Mouse (Mus musculus) limb, embryonic 11.5 days (tissue): ENCODE results near the gene Rab8b. TPM values are rescaled to one million over a fixed set of nuclear protein-coding genes. Genes with fewer than 3 reads are reported as not detected.

Experiments
- ATAC-seq: fragments of 200-750 bp; cut with Nextera tagmentation; 2 replicates; pipeline ENCODE4 v1.8.0; 2017; ENCODE audit warnings: low read depth; ENCODE audit not compliant: insufficient number of reproducible peaks, low FRiP score, low TSS enrichment
- DNase-seq: peaks from one replicate; pipeline ENCODE4 v3.0.0-alpha.2; 2015; ENCODE audit warnings: low spot score
- H3K27ac ChIP-seq: fragments of 300-500 bp; sonication (generic); replicated peaks from 2 replicates; pipeline ENCODE4 v1.5.1; 2014; ENCODE audit warnings: low read depth, mild to moderate bottlenecking, low read length
- H3K27me3 ChIP-seq: fragments of 300-500 bp; sonication (generic); 2 replicates; pipeline ENCODE4 v1.6.1; 2014; ENCODE audit warnings: mild to moderate bottlenecking, low read length, mixed read lengths; ENCODE audit not compliant: control insufficient read depth, insufficient read depth
- H3K36me3 ChIP-seq: fragments of 300-500 bp; sonication (generic); 2 replicates; pipeline ENCODE4 v1.6.1; 2014; ENCODE audit warnings: mild to moderate bottlenecking, low read length, moderate library complexity, mixed read lengths; ENCODE audit not compliant: control insufficient read depth, insufficient read depth
- H3K4me1 ChIP-seq: fragments of 300-500 bp; sonication (generic); 2 replicates; pipeline ENCODE4 v1.6.1; 2014; ENCODE audit warnings: low read length, mixed read lengths; ENCODE audit not compliant: control insufficient read depth, insufficient read depth
- H3K4me2 ChIP-seq: fragments of 300-500 bp; sonication (generic); 2 replicates; pipeline ENCODE4 v1.6.1; 2014; ENCODE audit warnings: low read depth, mild to moderate bottlenecking, moderate library complexity; ENCODE audit not compliant: severe bottlenecking
- H3K4me3 ChIP-seq: fragments of 300-500 bp; sonication (generic); 2 replicates; pipeline ENCODE4 v1.5.1; 2014; ENCODE audit warnings: low read depth, low read length
- H3K9ac ChIP-seq: fragments of 300-500 bp; sonication (generic); 2 replicates; pipeline ENCODE4 v1.6.1; 2014; ENCODE audit warnings: mild to moderate bottlenecking, low read length
- H3K9me3 ChIP-seq: fragments of 300-500 bp; sonication (generic); 2 replicates; pipeline ENCODE4 v1.6.1; 2016; ENCODE audit warnings: low read length; ENCODE audit not compliant: control insufficient read depth
- WGBS: fragments of 180-500 bp; shearing (Covaris S2); extraction: QIAGEN DNeasy Blood & Tissue Kit; methylation state at CpG from one replicate; pipeline ENCODE4 v1.1.7; 2014; 5-methylcytosine and 5-hydroxymethylcytosine counted together
- polyA plus RNA-seq: library from polyadenylated mRNA; unstranded; fragments of >200 nt; fragmentation: Nextera tagmentation; extraction: Ambion mirVana; gene quantifications from 2 replicates; pipeline ENCODE4 v1.2.1, GENCODE M21; 2014

Gene Rab8b
- polyA plus RNA-seq, 1 experiment from 2014 or later = 15.2 TPM

GRCm38 (mm10) chr9:66863456-66863855 is 56.0 kb downstream of the Rab8b start:
- no peaks in the 10 kb centered on the region for H3K36me3 ChIP-seq
- no peak overlapping the region for H3K27ac ChIP-seq
- H3K4me1 ChIP-seq = no peaks in the 10 kb centered on the region
- ATAC-seq (no peak), DNase-seq (no peak)
- H3K4me3 ChIP-seq = no peak overlapping the region
- H3K9ac ChIP-seq = no peak overlapping the region
- no peaks in the 10 kb centered on the region for H3K27me3 ChIP-seq
- H3K4me2 ChIP-seq = no peak overlapping the region
- 80% methylated on average over 3 of the region's 3 CpGs for WGBS
- H3K9me3 ChIP-seq = no peaks in the 10 kb centered on the region

DNA sequence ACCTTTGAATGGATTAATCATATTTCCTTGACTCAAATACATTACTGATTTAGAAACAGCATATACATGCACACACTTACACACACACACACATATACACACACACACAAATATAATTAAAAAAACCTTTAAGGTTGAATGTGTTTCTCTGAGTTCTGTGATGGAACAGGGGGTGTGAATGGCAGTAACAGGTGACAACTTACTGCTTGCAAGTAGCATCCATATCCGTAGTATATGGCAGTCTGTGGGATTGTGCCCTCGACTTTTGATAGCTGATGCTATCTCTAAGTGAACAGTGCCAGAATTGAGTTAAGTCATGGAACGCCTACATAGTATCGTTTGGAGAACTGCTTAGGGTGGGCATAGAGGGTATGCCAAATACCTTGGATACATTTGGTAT is 57.3 kb downstream of the Rab8b start:
- no peak overlapping the region for H3K9ac ChIP-seq
- 88% methylated on average over 4 of the region's 4 CpGs for WGBS
- H3K4me3 ChIP-seq = no peak overlapping the region
- no peaks in the 10 kb centered on the region for H3K27me3 ChIP-seq
- H3K4me2 ChIP-seq = no peak overlapping the region
- H3K27ac ChIP-seq = no peak overlapping the region
- no peaks in the 10 kb centered on the region for H3K36me3 ChIP-seq
- H3K9me3 ChIP-seq = no peaks in the 10 kb centered on the region
- DNase-seq (no peak), ATAC-seq (no peak)
- no peaks in the 10 kb centered on the region for H3K4me1 ChIP-seq

- Histone ChIP-seq H3K9ac (no peak overlapping the region), H3K9me3 (no peaks in the 10 kb centered on the region), H3K36me3 (no peaks in the 10 kb centered on the region), H3K4me1 (no peaks in the 10 kb centered on the region), H3K27me3 (no peaks in the 10 kb centered on the region), H3K4me2 (no peak overlapping the region), H3K27ac (no peak overlapping the region), H3K4me3 (no peak overlapping the region)
- no peak for DNase-seq
- no peak for ATAC-seq
- 82% methylated on average over 5 of the region's 5 CpGs for WGBS
These were observed 58.3 kb downstream of the Rab8b start for GRCm38 (mm10) chr9:66861104-66861767.

DNA sequence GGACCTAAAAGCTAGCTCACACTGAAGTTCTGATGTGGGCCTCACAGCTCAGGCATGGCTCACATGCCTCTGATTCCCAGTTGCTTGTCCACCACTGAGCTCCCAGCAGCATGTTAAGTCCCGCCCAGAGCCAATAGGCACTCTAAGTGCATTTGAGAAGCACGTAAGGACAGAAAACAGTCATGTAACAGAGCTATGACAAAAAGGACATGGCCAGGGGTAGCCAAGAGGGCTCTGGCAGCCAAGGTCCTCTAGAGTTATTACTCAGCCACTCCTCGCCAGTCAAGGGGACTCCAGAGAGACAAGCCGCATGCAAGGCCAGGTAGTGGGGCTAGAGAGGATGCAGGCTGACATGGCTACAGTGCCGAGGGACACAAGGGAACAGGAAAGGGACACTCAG is 60.0 kb downstream of the Rab8b start:
- Histone ChIP-seq H3K4me1 (0 out of 2 replicates have a peak, but pooled peaks cover 2% of the 10 kb centered on the region), H3K9ac (no peak overlapping the region), H3K27ac (no peak overlapping the region), H3K36me3 (no peaks in the 10 kb centered on the region), H3K4me3 (no peak overlapping the region), H3K27me3 (no peaks in the 10 kb centered on the region), H3K4me2 (no peak overlapping the region), H3K9me3 (no peaks in the 10 kb centered on the region)
- WGBS = 91% methylated on average over 5 of the region's 5 CpGs
- DNase-seq = no peak
- no peak for ATAC-seq

DNA sequence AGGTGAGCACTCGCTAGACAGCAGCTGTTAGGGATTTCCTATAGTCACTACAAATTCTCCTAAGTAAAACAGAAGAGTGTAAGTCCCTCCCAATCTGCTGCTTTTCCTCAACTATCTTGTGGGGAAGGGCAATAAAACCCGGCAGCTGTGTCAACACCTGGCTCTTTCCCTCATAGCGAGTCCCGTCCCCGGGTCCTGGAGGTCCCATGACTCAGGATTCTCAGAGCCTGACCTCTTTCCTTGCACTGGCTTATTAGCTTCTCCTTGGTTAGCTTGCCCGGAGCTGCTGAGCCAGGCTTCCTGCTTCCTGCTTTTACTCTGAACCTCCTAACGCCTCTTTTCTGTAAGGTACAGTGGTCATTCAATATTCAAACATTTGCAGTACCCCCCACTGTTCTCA is 63.6 kb downstream of the Rab8b start:
- WGBS = 34% methylated on average over 7 of the region's 7 CpGs
- H3K4me3 ChIP-seq = no peak overlapping the region
- H3K9me3 ChIP-seq = no peaks in the 10 kb centered on the region
- no peak overlapping the region for H3K4me2 ChIP-seq
- ATAC-seq = no peak
- 0 out of 2 replicates have a peak, but pooled peaks cover 2% of the 10 kb centered on the region for H3K4me1 ChIP-seq
- H3K36me3 ChIP-seq = peaks cover 2% of the 10 kb centered on the region; the same call in 1 of the 2 replicates
- no peak overlapping the region for H3K27ac ChIP-seq
- peak; percentile 41 for DNase-seq
- H3K27me3 ChIP-seq = no peaks in the 10 kb centered on the region
- no peak overlapping the region for H3K9ac ChIP-seq

- Histone ChIP-seq H3K27me3 (no peaks in the 10 kb centered on the region), H3K4me1 (0 out of 2 replicates have a peak, but pooled peaks cover 2% of the 10 kb centered on the region), H3K27ac (no peak overlapping the region), H3K36me3 (peaks cover 2% of the 10 kb centered on the region; the same call in 1 of the 2 replicates), H3K4me2 (no peak overlapping the region), H3K9me3 (no peaks in the 10 kb centered on the region), H3K4me3 (no peak overlapping the region), H3K9ac (no peak overlapping the region)
- no peak for ATAC-seq
- WGBS = 59% methylated on average over 6 of the region's 6 CpGs
- no peak for DNase-seq
These were observed 66.9 kb downstream of the Rab8b start for GRCm38 (mm10) chr9:66852592-66852991.

GRCm38 (mm10) chr9:66850966-66851365 is 68.5 kb downstream of the Rab8b start:
- Histone ChIP-seq H3K9me3 (no peaks in the 10 kb centered on the region), H3K4me3 (no peak overlapping the region), H3K4me2 (no peak overlapping the region), H3K9ac (no peak overlapping the region), H3K27ac (no peak overlapping the region), H3K27me3 (no peaks in the 10 kb centered on the region), H3K4me1 (0 out of 2 replicates have a peak, but pooled peaks cover 2% of the 10 kb centered on the region), H3K36me3 (peaks cover 2% of the 10 kb centered on the region; the same call in 1 of the 2 replicates)
- ATAC-seq = no peak
- WGBS = 83% methylated on average over 5 of the region's 5 CpGs
- DNase-seq = no peak

- Histone ChIP-seq H3K4me3 (no peak overlapping the region), H3K9ac (no peak overlapping the region), H3K9me3 (no peaks in the 10 kb centered on the region), H3K4me2 (no peak overlapping the region), H3K4me1 (no peaks in the 10 kb centered on the region), H3K36me3 (peaks cover 2% of the 10 kb centered on the region; the same call in 1 of the 2 replicates), H3K27ac (no peak overlapping the region), H3K27me3 (no peaks in the 10 kb centered on the region)
- 93% methylated on average over 5 of the region's 5 CpGs for WGBS
- ATAC-seq = no peak
- no peak for DNase-seq
These were observed 72.7 kb downstream of the Rab8b start for GRCm38 (mm10) chr9:66846822-66847221.

DNA sequence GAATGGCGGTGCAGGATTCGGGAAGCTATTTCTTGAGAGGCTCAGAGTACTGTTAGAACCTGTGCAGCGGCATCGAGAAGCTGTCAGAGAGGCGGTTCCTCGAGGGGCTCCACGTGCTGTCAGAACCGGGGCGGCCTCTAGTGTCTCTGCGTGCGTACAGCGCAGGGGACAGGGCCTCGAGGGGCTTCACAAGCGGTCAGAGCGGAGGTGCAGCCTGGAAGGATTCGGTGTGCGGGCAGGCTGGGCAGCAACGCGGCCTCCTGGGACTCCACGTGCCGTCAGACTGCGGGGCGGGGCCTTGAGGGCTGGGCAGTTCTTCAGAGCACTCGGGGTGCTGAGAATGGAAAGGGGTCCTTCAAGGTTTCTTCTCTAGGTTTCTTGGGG is 84.4 kb downstream of the Rab8b start:
- no peaks in the 10 kb centered on the region for H3K9me3 ChIP-seq
- H3K36me3 ChIP-seq = no peaks in the 10 kb centered on the region; the same call in 1 of the 2 replicates
- H3K4me2 ChIP-seq = peak overlapping the region; percentile 94
- H3K27ac ChIP-seq = no peak overlapping the region
- DNase-seq (no peak), ATAC-seq (peak; percentile 80)
- H3K4me3 ChIP-seq = peak overlapping the region; percentile 57
- 0 out of 2 replicates have a peak, but pooled peaks cover 2% of the 10 kb centered on the region for H3K27me3 ChIP-seq
- WGBS = 0% methylated on average over 23 of the region's 24 CpGs
- H3K9ac ChIP-seq = peak overlapping the region; percentile 52
- H3K4me1 ChIP-seq = peaks cover 9% of the 10 kb centered on the region
